Mouse (Mus musculus) C2C12 (cell line): ENCODE measurements at regions not wholly inside any gene's neighbourhood (a gene's known extent, or its start where the extent isn't known, plus 50 kb on each side); places are given as distances from the start of the nearest gene placed in this dataset.
A peak's percentile ranks its signal among the peaks of the same experiment; 100 is the strongest.

ENCODE experiments used
- H3K27me3 ChIP-seq: one replicate; pipeline ENCODE4 v1.6.1; 2011; ENCODE audit not compliant: control insufficient read depth, insufficient read depth, insufficient read length
- H3K36me3 ChIP-seq: one replicate; pipeline ENCODE4 v1.6.1; 2011; ENCODE audit not compliant: control insufficient read depth, insufficient read depth
- H3K4me3 ChIP-seq: one replicate; pipeline ENCODE4 v1.5.1; 2011; ENCODE audit warnings: mild to moderate bottlenecking, control low read depth; ENCODE audit not compliant: poor library complexity, insufficient read depth, severe bottlenecking
- H3K79me2 ChIP-seq: one replicate; pipeline ENCODE4 v1.6.1; 2011; ENCODE audit not compliant: control insufficient read depth, insufficient read depth
- H3K79me3 ChIP-seq: one replicate; pipeline ENCODE4 v1.6.1; 2011; ENCODE audit warnings: low read depth, control low read depth
- H3ac ChIP-seq: one replicate; pipeline ENCODE3; 2011; ENCODE audit warnings: low read depth; ENCODE audit not compliant: control insufficient read depth, insufficient read length
- CEBPB ChIP-seq: IDR thresholded peaks from one replicate; pipeline ENCODE4 v1.6.1; 2011; ENCODE audit warnings: low read depth, mild to moderate bottlenecking, control low read depth, moderate library complexity
- CTCF ChIP-seq: IDR thresholded peaks from one replicate; pipeline ENCODE4 v1.5.1; 2011; ENCODE audit not compliant: control insufficient read depth, insufficient read depth, insufficient read length
- FOSL1 ChIP-seq: IDR thresholded peaks from one replicate; pipeline ENCODE4 v1.8.0; 2011; ENCODE audit warnings: mild to moderate bottlenecking, low read length; ENCODE audit not compliant: poor library complexity, insufficient read depth, severe bottlenecking
- MAX ChIP-seq: IDR thresholded peaks from one replicate; pipeline ENCODE4 v1.6.1; 2011; ENCODE audit warnings: mild to moderate bottlenecking, control low read depth
- MYOD1 ChIP-seq: IDR thresholded peaks from one replicate; pipeline ENCODE4 v1.6.1; 2011; ENCODE audit warnings: low read depth; ENCODE audit not compliant: control insufficient read depth, insufficient read length
- MYOG ChIP-seq: IDR thresholded peaks from one replicate; pipeline ENCODE4 v1.6.1; 2011; ENCODE audit not compliant: control insufficient read depth, insufficient read length; ENCODE audit errors: extremely low read depth
- USF1 ChIP-seq: IDR thresholded peaks from one replicate; pipeline ENCODE4 v1.6.1; 2011; ENCODE audit warnings: low read depth, mild to moderate bottlenecking, control low read depth, moderate library complexity

DNA sequence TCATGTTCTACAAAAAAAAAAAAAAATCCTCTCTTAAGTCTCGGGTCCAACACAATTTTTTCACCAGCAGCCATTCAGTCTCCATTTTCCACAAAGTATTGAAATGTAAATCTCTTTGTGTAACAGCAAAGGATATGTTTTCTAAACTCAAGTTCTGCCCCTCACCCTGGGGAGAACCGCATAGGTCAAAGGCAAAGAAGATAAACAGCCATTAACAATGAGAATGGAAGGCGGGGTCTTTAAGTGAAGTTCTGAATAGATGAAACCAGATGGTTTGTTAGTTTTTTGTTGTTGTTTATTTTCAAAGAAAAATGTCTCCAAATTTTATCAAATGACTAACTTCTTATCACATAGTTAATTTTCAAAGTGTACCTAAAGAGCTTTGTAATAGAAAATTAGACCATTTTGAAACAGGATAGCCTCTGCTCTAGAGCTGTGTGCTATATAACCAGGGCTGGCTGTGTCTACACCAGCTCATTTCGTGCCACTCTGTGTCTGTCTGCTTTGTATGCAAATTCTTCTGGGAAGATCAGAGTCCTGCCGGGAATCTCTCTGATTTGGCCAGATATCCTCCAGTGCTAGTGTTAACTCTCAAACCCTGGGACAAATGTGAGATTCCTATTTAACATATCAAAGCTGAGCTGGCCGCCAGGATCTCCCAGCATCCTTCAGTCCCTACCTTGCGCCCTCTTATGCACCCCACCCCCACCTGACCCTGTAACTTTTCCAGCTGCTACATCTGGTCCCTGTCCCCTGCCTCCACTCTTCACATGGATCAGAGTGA is 240.9 kb downstream of the Qk start:
- TF ChIP-seq USF1 (no peak), MYOD1 (no peak), MYOG (no peak), CEBPB (no peak), CTCF (no peak), MAX (no peak), FOSL1 (no peak)
- Histone ChIP-seq H3K79me3 (no peaks in the 10 kb centered on the region), H3K36me3 (no peaks in the 10 kb centered on the region), H3K4me3 (no peak overlapping the region), H3K79me2 (no peaks in the 10 kb centered on the region), H3K27me3 (no peaks in the 10 kb centered on the region), H3ac (no peak overlapping the region)

- Histone ChIP-seq H3K27me3 (no peaks in the 10 kb centered on the region), H3K79me2 (no peaks in the 10 kb centered on the region), H3ac (no peak overlapping the region), H3K36me3 (no peaks in the 10 kb centered on the region), H3K79me3 (no peaks in the 10 kb centered on the region), H3K4me3 (no peak overlapping the region)
- TF ChIP-seq CTCF: no peak
- TF ChIP-seq FOSL1: no peak
- TF ChIP-seq MYOG: no peak
- TF ChIP-seq USF1: no peak
- TF ChIP-seq CEBPB: no peak
Measured at GRCm38 (mm10) chr17:10073301-10073700, 246.4 kb downstream of the Qk start.

DNA sequence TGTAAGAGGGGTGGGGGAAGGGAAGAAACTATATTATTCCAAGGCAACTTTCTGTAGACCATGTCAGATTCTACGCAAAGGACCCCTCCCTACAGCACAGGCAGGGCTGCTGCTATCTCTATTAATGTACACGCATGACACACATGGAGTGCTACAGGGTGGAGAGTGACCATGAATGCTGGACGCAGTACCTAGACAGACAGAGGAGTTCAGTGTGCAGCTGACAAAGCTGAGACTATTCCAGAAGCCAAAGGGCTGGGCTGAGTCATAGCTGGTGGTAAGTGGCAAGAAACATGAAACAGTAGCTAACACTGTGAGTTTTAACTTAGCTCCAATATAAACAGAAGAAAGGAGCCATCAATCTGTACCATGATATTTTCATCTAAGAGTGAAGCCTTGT is 250.4 kb downstream of the Qk start:
- peak; percentile 69 for TF ChIP-seq MYOD1
- TF ChIP-seq CTCF: no peak
- H3K27me3 ChIP-seq: no peaks in the 10 kb centered on the region
- H3K79me3 ChIP-seq: no peaks in the 10 kb centered on the region
- no peak overlapping the region for H3K4me3 ChIP-seq
- H3K79me2 ChIP-seq: no peaks in the 10 kb centered on the region
- H3K36me3 ChIP-seq: no peaks in the 10 kb centered on the region
- no peak overlapping the region for H3ac ChIP-seq

DNA sequence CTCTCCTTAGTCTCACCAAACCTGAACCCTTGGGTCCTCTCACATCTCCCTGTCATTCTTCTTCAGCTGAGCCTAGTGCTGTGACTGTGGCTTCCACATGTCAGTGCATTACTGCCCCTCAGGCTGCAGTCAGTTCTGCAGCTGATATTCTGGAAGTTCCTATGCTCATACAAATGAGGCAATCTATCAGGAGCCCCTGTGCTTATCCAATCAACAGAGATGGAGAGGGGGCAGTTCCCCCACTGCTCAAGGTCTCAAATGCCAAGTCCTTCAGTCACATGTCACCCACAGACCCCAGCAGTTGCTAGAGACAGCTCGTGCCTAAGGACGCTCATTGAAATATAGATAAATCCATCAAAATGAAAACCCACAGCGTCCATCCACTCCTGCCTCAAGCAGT is 254.5 kb downstream of the Qk start:
- Histone ChIP-seq H3K27me3 (no peaks in the 10 kb centered on the region), H3K4me3 (no peak overlapping the region), H3ac (no peak overlapping the region), H3K79me2 (no peaks in the 10 kb centered on the region), H3K79me3 (no peaks in the 10 kb centered on the region), H3K36me3 (no peaks in the 10 kb centered on the region)
- no peak for TF ChIP-seq USF1

GRCm38 (mm10) chr17:10062546-10063100 is 257.0 kb downstream of the Qk start:
- no peaks in the 10 kb centered on the region for H3K79me2 ChIP-seq
- TF ChIP-seq FOSL1 (no peak), MYOD1 (no peak)
- H3K79me3 ChIP-seq: no peaks in the 10 kb centered on the region
- no peaks in the 10 kb centered on the region for H3K36me3 ChIP-seq
- H3K4me3 ChIP-seq: no peak overlapping the region
- no peak overlapping the region for H3ac ChIP-seq
- H3K27me3 ChIP-seq: no peaks in the 10 kb centered on the region

- Histone ChIP-seq H3ac (no peak overlapping the region), H3K4me3 (no peak overlapping the region), H3K79me2 (no peaks in the 10 kb centered on the region), H3K27me3 (no peaks in the 10 kb centered on the region), H3K79me3 (no peaks in the 10 kb centered on the region), H3K36me3 (no peaks in the 10 kb centered on the region)
- TF ChIP-seq MYOG: no peak
- no peak for TF ChIP-seq MAX
- no peak for TF ChIP-seq FOSL1
- TF ChIP-seq MYOD1: no peak
- TF ChIP-seq CEBPB: no peak
- no peak for TF ChIP-seq USF1
- no peak for TF ChIP-seq CTCF
Measured at GRCm38 (mm10) chr17:10057736-10058135, 261.9 kb downstream of the Qk start.
